Mouse (Mus musculus) CH12.LX (cell line): Measurements from ENCODE around the gene Nfia. TPM values are rescaled to one million over a fixed set of nuclear protein-coding genes. Genes with fewer than 3 reads are reported as not detected.

Experiments used
- DNase-seq: peaks from one replicate; pipeline ENCODE4 v3.0.0-alpha.2; 2013; ENCODE audit errors: extremely low read depth
- H3K27ac ChIP-seq: 2 replicates; pipeline ENCODE4 v1.5.1; 2012; ENCODE audit warnings: low read depth, mild to moderate bottlenecking, control low read depth, moderate library complexity; ENCODE audit not compliant: insufficient read depth
- H3K27me3 ChIP-seq: replicated peaks from 2 replicates; pipeline ENCODE3; 2012; ENCODE audit warnings: inconsistent platforms
- H3K36me3 ChIP-seq, 2 experiments: replicated peaks in 1 of 2; 2 replicates each; pipeline versions ENCODE3 to v1.6.1; 2012; ENCODE audit warnings: inconsistent platforms in 1 of 2, low read length in 1 of 2, mild to moderate bottlenecking in 1 of 2, mixed read lengths in 1 of 2, moderate library complexity in 1 of 2; ENCODE audit not compliant: control insufficient read depth in 1 of 2, insufficient read depth in 1 of 2
- H3K4me1 ChIP-seq, 2 experiments: 2 replicates each; pipeline ENCODE4 v1.6.1; 2012; ENCODE audit warnings: inconsistent platforms in 1 of 2, moderate library complexity in 1 of 2; ENCODE audit not compliant: insufficient read depth in 2 of 2, control insufficient read depth in 1 of 2
- H3K4me2 ChIP-seq: 2 replicates; pipeline ENCODE4 v1.6.1; 2012; ENCODE audit warnings: low read depth, mild to moderate bottlenecking, control low read depth; ENCODE audit not compliant: poor library complexity, insufficient read depth, severe bottlenecking
- H3K4me3 ChIP-seq, 3 experiments: fragments of 150-350 bp in 1 of 3; sonication (generic) in 1 of 3; replicated peaks in 1 of 3; 2 replicates each; pipeline versions ENCODE3 to v1.5.1; 2011 to 2012; ENCODE audit warnings: low read depth in 2 of 3, low read length in 2 of 3, mild to moderate bottlenecking in 2 of 3, moderate library complexity in 2 of 3, control low read depth in 1 of 3, improper control_type of control experiment in 1 of 3, inconsistent platforms in 1 of 3, mixed read lengths in 1 of 3; ENCODE audit not compliant: poor library complexity in 1 of 3
- H3K79me2 ChIP-seq: replicated peaks from 2 replicates; pipeline ENCODE4 v1.6.1; 2012; ENCODE audit warnings: mild to moderate bottlenecking, moderate library complexity; ENCODE audit not compliant: control insufficient read depth, poor library complexity, insufficient read depth, severe bottlenecking; ENCODE audit errors: extremely low read depth
- H3K9ac ChIP-seq: 2 replicates; pipeline ENCODE4 v1.6.1; 2012; ENCODE audit warnings: low read depth, mild to moderate bottlenecking, control low read depth, moderate library complexity; ENCODE audit not compliant: insufficient read depth
- H3K9me3 ChIP-seq: replicated peaks from 2 replicates; pipeline ENCODE3; 2012; ENCODE audit warnings: low read length, inconsistent platforms, mixed read lengths
- CHD1 ChIP-seq: IDR thresholded peaks from 2 replicates; pipeline ENCODE4 v1.6.1; 2012; ENCODE audit warnings: low read depth, low read length, improper control_type of control experiment, inconsistent platforms
- CTCF ChIP-seq, 2 experiments: IDR thresholded peaks in 1 of 2; conservative IDR thresholded peaks in 1 of 2; 2 replicates each; pipeline ENCODE4 v1.5.1; 2011 to 2012; ENCODE audit warnings: low read depth in 2 of 2, low read length in 2 of 2, improper control_type of control experiment in 1 of 2, inconsistent platforms in 1 of 2, mild to moderate bottlenecking in 1 of 2, moderate library complexity in 1 of 2
- EP300 ChIP-seq: IDR thresholded peaks from 2 replicates; pipeline ENCODE4 v1.6.1; 2011; ENCODE audit warnings: low read length, improper control_type of control experiment
- ETS1 ChIP-seq: conservative IDR thresholded peaks from 2 replicates; pipeline ENCODE4 v1.6.1; 2012; ENCODE audit warnings: low read depth, mild to moderate bottlenecking, inconsistent platforms, low read length, improper control_type of control experiment, moderate library complexity
- HCFC1 ChIP-seq: IDR thresholded peaks from 2 replicates; pipeline ENCODE4 v1.6.1; 2012; ENCODE audit warnings: low read depth, mild to moderate bottlenecking, inconsistent platforms, low read length, improper control_type of control experiment
- IRF4 ChIP-seq: IDR thresholded peaks from 2 replicates; pipeline ENCODE4 v1.6.1; 2014; ENCODE audit warnings: low read depth, mild to moderate bottlenecking, inconsistent platforms, low read length, improper control_type of control experiment
- MAFK ChIP-seq: IDR thresholded peaks from 2 replicates; pipeline ENCODE4 v1.6.1; 2011; ENCODE audit warnings: low read length, improper control_type of control experiment; ENCODE audit not compliant: insufficient replicate concordance
- MAZ ChIP-seq: IDR thresholded peaks from 2 replicates; pipeline ENCODE4 v1.6.1; 2012; ENCODE audit warnings: low read depth, mild to moderate bottlenecking, inconsistent platforms, low read length, improper control_type of control experiment, moderate library complexity
- MEF2A ChIP-seq: IDR thresholded peaks from 2 replicates; pipeline ENCODE4 v1.6.1; 2014; ENCODE audit warnings: low read depth, mild to moderate bottlenecking, inconsistent platforms, low read length, improper control_type of control experiment, borderline replicate concordance
- NELFE ChIP-seq: IDR thresholded peaks from 2 replicates; pipeline ENCODE4 v1.6.1; 2011; ENCODE audit warnings: low read depth, low read length, improper control_type of control experiment
- NRF1 ChIP-seq: IDR thresholded peaks from 2 replicates; pipeline ENCODE4 v1.6.1; 2014; ENCODE audit warnings: low read depth, mild to moderate bottlenecking, inconsistent platforms, low read length, improper control_type of control experiment, moderate library complexity
- POLR2AphosphoS2 ChIP-seq: IDR thresholded peaks from 2 replicates; pipeline ENCODE4 v1.6.1; 2011; ENCODE audit warnings: low read depth, low read length, improper control_type of control experiment
- RCOR1 ChIP-seq: conservative IDR thresholded peaks from 2 replicates; pipeline ENCODE4 v1.6.1; 2012; ENCODE audit warnings: low read depth, mild to moderate bottlenecking, inconsistent platforms, low read length, improper control_type of control experiment
- SMC3 ChIP-seq: IDR thresholded peaks from 2 replicates; pipeline ENCODE4 v1.6.1; 2011; ENCODE audit warnings: low read depth, low read length, improper control_type of control experiment
- TBP ChIP-seq: conservative IDR thresholded peaks from 2 replicates; pipeline ENCODE4 v1.6.1; 2011; ENCODE audit warnings: low read depth, low read length, improper control_type of control experiment
- USF1 ChIP-seq: IDR thresholded peaks from 2 replicates; pipeline ENCODE4 v1.6.1; 2014; ENCODE audit warnings: low read depth, mild to moderate bottlenecking, inconsistent platforms, low read length, improper control_type of control experiment
- USF2 ChIP-seq: conservative IDR thresholded peaks from 2 replicates; pipeline ENCODE4 v1.6.1; 2011; ENCODE audit warnings: low read depth, low read length, improper control_type of control experiment
- ZKSCAN1 ChIP-seq: IDR thresholded peaks from 2 replicates; pipeline ENCODE4 v1.6.1; 2012; ENCODE audit warnings: low read depth, inconsistent platforms, low read length, improper control_type of control experiment, borderline replicate concordance
- ZMIZ1 ChIP-seq: IDR thresholded peaks from 2 replicates; pipeline ENCODE4 v1.6.1; 2012; ENCODE audit warnings: low read depth, mild to moderate bottlenecking, inconsistent platforms, low read length, improper control_type of control experiment
- dilution Hi-C: fragments of 300-500 bp; cut with MboI; formaldehyde crosslinking; loops from 2 replicates; pipeline ENCODE4 v1.14.3; 2020; ENCODE audit warnings: low sequenced_read_pairs; ENCODE audit not compliant: extremely low pct_unique_long_range_greater_than_20kb, extremely low pct_ligation_motif_present
- in situ Hi-C: fragments of 300-500 bp; cut with MboI; formaldehyde crosslinking; loops from 3 replicates; pipeline ENCODE4 v1.14.3; 2019; ENCODE audit warnings: low sequenced_read_pairs, low pct_ligation_motif_present, low pct_unique_long_range_greater_than_20kb, mixed read lengths
- polyA plus RNA-seq: library from polyadenylated mRNA; unstranded; fragments of >175 nt; gene quantifications from 2 replicates; pipeline ENCODE4 v1.2.1, GENCODE M21; 2012; ENCODE audit warnings: low read depth; ENCODE audit not compliant: insufficient read length
- total RNA-seq, 2 experiments: library from RNA; depleted of rRNA; stranded (reverse); fragments of 300-350 nt in 1 of 2; fragments of >200 nt in 1 of 2; gene quantifications; 2 replicates each; pipeline ENCODE4 v1.2.3; 2012 to 2014

Gene Nfia
- total and polyA plus RNA-seq, 3 experiments, result not detected

GRCm38 (mm10) chr4:97887228-97887627 lies 114.7 kb downstream of the Nfia start:
- Histone ChIP-seq H3K4me2 (no peak overlapping the region), H3K4me1 (no peaks in the 10 kb centered on the region), H3K27ac (no peak overlapping the region), H3K79me2 (no peaks in the 10 kb centered on the region), H3K9ac (no peak overlapping the region), H3K27me3 (no peaks in the 10 kb centered on the region), H3K4me3 (no peak overlapping the region), H3K36me3 (no peaks in the 10 kb centered on the region), H3K9me3 (peaks cover 50% of the 10 kb centered on the region)
- no peak for TF ChIP-seq NRF1
- TF ChIP-seq USF1, result no peak
- TF ChIP-seq RCOR1, result no peak
- no peak for TF ChIP-seq POLR2AphosphoS2
- no peak for TF ChIP-seq HCFC1
- no peak for TF ChIP-seq ZMIZ1
- no peak for TF ChIP-seq EP300
- TF ChIP-seq TBP, result no peak
- no peak for TF ChIP-seq IRF4
- no peak for TF ChIP-seq CTCF (conservative IDR thresholded peaks at IDR 0.05 in 1 of 2, IDR thresholded peaks at IDR 0.05 in 1 of 2; ENCODE audit: low read depth in 2 of 2, low read length in 2 of 2)
- TF ChIP-seq ETS1, result no peak
- no peak for TF ChIP-seq CHD1
- no peak for TF ChIP-seq USF2
- no peak for TF ChIP-seq MAFK
- TF ChIP-seq MAZ, result no peak
- TF ChIP-seq MEF2A, result no peak
- no peak for TF ChIP-seq ZKSCAN1
- dilution Hi-C loops (no loop called here), in situ Hi-C loops (no loop called here)
- DNase-seq, result no peak

- no peaks in the 10 kb centered on the region for H3K4me1 ChIP-seq
Observed at GRCm38 (mm10) chr4:97891063-97891462, 118.5 kb downstream of the Nfia start.

More at GRCm38 (mm10) chr4:97891063-97891462, 118.5 kb downstream of the Nfia start:
- Histone ChIP-seq H3K36me3 (no peaks in the 10 kb centered on the region), H3K9me3 (peaks cover 54% of the 10 kb centered on the region), H3K27me3 (no peaks in the 10 kb centered on the region), H3K27ac (no peak overlapping the region), H3K4me3 (no peak overlapping the region), H3K4me2 (no peak overlapping the region), H3K9ac (no peak overlapping the region), H3K79me2 (no peaks in the 10 kb centered on the region)
- DNase-seq, result no peak
- in situ Hi-C loops, result no loop called here
- TF ChIP-seq NELFE (no peak), SMC3 (no peak), MEF2A (no peak), ZKSCAN1 (no peak), MAFK (no peak)
- dilution Hi-C loops, result no loop called here
